Mouse (Mus musculus) MEL (cell line): ENCODE results near the gene Xpot. TPM values are rescaled to one million over a fixed set of nuclear protein-coding genes. Genes with fewer than 3 reads are reported as not detected.

Source experiments
- DNase-seq: peaks from one replicate; pipeline ENCODE4 v3.0.0; 2011; ENCODE audit warnings: low read depth, low spot score
- H3K27ac ChIP-seq: 2 replicates; pipeline ENCODE4 v1.5.1; 2012; ENCODE audit warnings: low read depth, mild to moderate bottlenecking, control low read depth, low read length, moderate library complexity; ENCODE audit not compliant: control insufficient read depth
- H3K27me3 ChIP-seq, 2 experiments: fragments of 150-350 bp in 1 of 2; sonication (generic) in 1 of 2; 2 replicates each; pipeline ENCODE4 v1.6.1; 2012; ENCODE audit warnings: low read length in 2 of 2, mild to moderate bottlenecking in 2 of 2, improper control_type of control experiment in 1 of 2, moderate library complexity in 1 of 2; ENCODE audit not compliant: insufficient read depth in 2 of 2, control insufficient read depth in 1 of 2
- H3K36me3 ChIP-seq, 2 experiments: 2 replicates each; pipeline ENCODE4 v1.6.1; 2012 to 2014; ENCODE audit warnings: low read length in 2 of 2, improper control_type of control experiment in 1 of 2, inconsistent platforms in 1 of 2, mild to moderate bottlenecking in 1 of 2; ENCODE audit not compliant: insufficient read depth in 2 of 2, control insufficient read depth in 1 of 2
- H3K4me1 ChIP-seq, 2 experiments: fragments of 150-350 bp in 1 of 2; sonication (generic) in 1 of 2; 2 replicates each; pipeline ENCODE4 v1.6.1; 2012; ENCODE audit warnings: low read length in 2 of 2, improper control_type of control experiment in 1 of 2, mild to moderate bottlenecking in 1 of 2; ENCODE audit not compliant: insufficient read depth in 2 of 2, control insufficient read depth in 1 of 2
- H3K4me3 ChIP-seq, 2 experiments: fragments of 150-350 bp in 1 of 2; sonication (generic) in 1 of 2; 2 replicates each; pipeline ENCODE4 v1.5.1; 2012; ENCODE audit warnings: low read depth in 2 of 2, low read length in 2 of 2, mild to moderate bottlenecking in 2 of 2, moderate library complexity in 2 of 2, control low read depth in 1 of 2, improper control_type of control experiment in 1 of 2; ENCODE audit not compliant: control insufficient read depth in 1 of 2, insufficient read depth in 1 of 2
- H3K79me2 ChIP-seq: 2 replicates; pipeline ENCODE4 v1.6.1; 2012; ENCODE audit warnings: mild to moderate bottlenecking, low read length, moderate library complexity; ENCODE audit not compliant: control insufficient read depth, poor library complexity, insufficient read depth
- H3K9ac ChIP-seq: 2 replicates; pipeline ENCODE4 v1.6.1; 2012; ENCODE audit warnings: low read depth, mild to moderate bottlenecking, control low read depth, low read length, moderate library complexity; ENCODE audit not compliant: control insufficient read depth, poor library complexity, severe bottlenecking
- H3K9me3 ChIP-seq: fragments of 150-350 bp; sonication (generic); replicated peaks from 2 replicates; pipeline ENCODE4 v1.6.1; 2012; ENCODE audit warnings: mild to moderate bottlenecking, low read length, improper control_type of control experiment, moderate library complexity; ENCODE audit not compliant: insufficient read depth
- CHD1 ChIP-seq: IDR thresholded peaks from 2 replicates; pipeline ENCODE4 v1.6.1; 2012; ENCODE audit warnings: low read depth, mild to moderate bottlenecking, inconsistent platforms, low read length, improper control_type of control experiment
- ELF1 ChIP-seq: IDR thresholded peaks from 2 replicates; pipeline ENCODE4 v1.6.1; 2014; ENCODE audit warnings: low read depth, mild to moderate bottlenecking, inconsistent platforms, low read length, improper control_type of control experiment, moderate library complexity
- EP300 ChIP-seq, 2 experiments: IDR thresholded peaks; 2 replicates each; pipeline ENCODE4 v1.6.1; 2011; ENCODE audit warnings: improper control_type of control experiment in 2 of 2, low read length in 2 of 2, low read depth in 1 of 2, mild to moderate bottlenecking in 1 of 2
- ETS1 ChIP-seq: IDR thresholded peaks from 2 replicates; pipeline ENCODE4 v1.6.1; 2012; ENCODE audit warnings: low read depth, mild to moderate bottlenecking, inconsistent platforms, low read length, improper control_type of control experiment, moderate library complexity
- GABPA ChIP-seq: IDR thresholded peaks from 2 replicates; pipeline ENCODE4 v1.6.1; 2012; ENCODE audit warnings: low read depth, mild to moderate bottlenecking, inconsistent platforms, low read length, improper control_type of control experiment, moderate library complexity
- KAT2A ChIP-seq: conservative IDR thresholded peaks from 2 replicates; pipeline ENCODE4 v1.6.1; 2012; ENCODE audit warnings: low read depth, low read length, improper control_type of control experiment, inconsistent platforms
- MAFK ChIP-seq: IDR thresholded peaks from 2 replicates; pipeline ENCODE4 v1.6.1; 2011; ENCODE audit warnings: low read depth, mild to moderate bottlenecking, low read length, improper control_type of control experiment, borderline replicate concordance
- MAZ ChIP-seq: IDR thresholded peaks from 2 replicates; pipeline ENCODE4 v1.6.1; 2012; ENCODE audit warnings: low read depth, mild to moderate bottlenecking, inconsistent platforms, low read length, improper control_type of control experiment
- MYC ChIP-seq: IDR thresholded peaks from 2 replicates; pipeline ENCODE4 v1.6.1; 2011; ENCODE audit warnings: low read depth, mild to moderate bottlenecking, low read length, improper control_type of control experiment, moderate library complexity
- TAL1 ChIP-seq: IDR thresholded peaks from 2 replicates; pipeline ENCODE4 v1.6.1; 2012; ENCODE audit warnings: mild to moderate bottlenecking, inconsistent platforms, low read length, moderate library complexity, mixed read lengths
- TBP ChIP-seq: IDR thresholded peaks from 2 replicates; pipeline ENCODE4 v1.8.0; 2011; ENCODE audit warnings: low read depth, low read length, improper control_type of control experiment
- TCF12 ChIP-seq: IDR thresholded peaks from 2 replicates; pipeline ENCODE4 v1.6.1; 2014; ENCODE audit warnings: low read depth, mild to moderate bottlenecking, inconsistent platforms, low read length, improper control_type of control experiment, moderate library complexity
- UBTF ChIP-seq: IDR thresholded peaks from 2 replicates; pipeline ENCODE4 v1.6.1; 2012; ENCODE audit warnings: low read depth, mild to moderate bottlenecking, inconsistent platforms, low read length, improper control_type of control experiment, moderate library complexity, borderline replicate concordance; ENCODE audit not compliant: insufficient read depth
- USF1 ChIP-seq: IDR thresholded peaks from 2 replicates; pipeline ENCODE4 v1.6.1; 2014; ENCODE audit warnings: low read depth, mild to moderate bottlenecking, inconsistent platforms, low read length, improper control_type of control experiment, moderate library complexity
- USF2 ChIP-seq, 2 experiments: IDR thresholded peaks; 2 replicates each; pipeline ENCODE4 v1.6.1; 2011 to 2012; ENCODE audit warnings: improper control_type of control experiment in 2 of 2, low read length in 2 of 2, borderline replicate concordance in 1 of 2, inconsistent platforms in 1 of 2, low read depth in 1 of 2, mild to moderate bottlenecking in 1 of 2; ENCODE audit not compliant: insufficient read depth in 1 of 2
- ZC3H11A ChIP-seq: IDR thresholded peaks from 2 replicates; pipeline ENCODE4 v1.6.1; 2012; ENCODE audit warnings: low read depth, mild to moderate bottlenecking, inconsistent platforms, low read length, improper control_type of control experiment
- ZKSCAN1 ChIP-seq: IDR thresholded peaks from 2 replicates; pipeline ENCODE4 v1.6.1; 2012; ENCODE audit warnings: low read depth, mild to moderate bottlenecking, inconsistent platforms, low read length, improper control_type of control experiment, moderate library complexity
- ZMIZ1 ChIP-seq: IDR thresholded peaks from 2 replicates; pipeline ENCODE4 v1.6.1; 2012; ENCODE audit warnings: low read depth, mild to moderate bottlenecking, inconsistent platforms, low read length, improper control_type of control experiment, moderate library complexity
- polyA plus RNA-seq, 2 experiments: library from polyadenylated mRNA; stranded (reverse) in 1 of 2; unstranded in 1 of 2; fragments of >175 nt in 1 of 2; fragments of >200 nt in 1 of 2; gene quantifications; 2 replicates each; pipeline versions ENCODE4 v1.2.1 to v1.2.4; 2012; ENCODE audit warnings: low replicate concordance in 2 of 2, low read depth in 1 of 2; ENCODE audit not compliant: insufficient read length in 2 of 2, insufficient read depth in 1 of 2, missing spikeins in 1 of 2
- total RNA-seq: library from RNA; depleted of rRNA; stranded (reverse); fragments of 300-350 nt; gene quantifications from 2 replicates; pipeline ENCODE4 v1.2.3, GENCODE M21; 2012

Xpot gene
- total and polyA plus RNA-seq, 3 experiments = 122 to 304 (median 154) TPM

- TF ChIP-seq TCF12 (no peak), ELF1 (no peak), USF1 (no peak), UBTF (no peak), MAZ (no peak), KAT2A (no peak), ZKSCAN1 (no peak), TAL1 (no peak), TBP (no peak), ZMIZ1 (no peak), MAFK (no peak), ETS1 (no peak), GABPA (no peak), MYC (no peak), USF2 (IDR thresholded peaks at IDR 0.05; ENCODE audit: borderline replicate concordance in 1 of 2, insufficient read depth in 1 of 2, low read depth in 1 of 2, low read length in 2 of 2) (no peak), ZC3H11A (no peak), CHD1 (no peak)
- Histone ChIP-seq H3K27ac (no peak overlapping the region), H3K79me2 (peaks cover 45% of the 10 kb centered on the region), H3K36me3 (peaks cover 13 to 23% of the 10 kb centered on the region in 2 experiments), H3K9ac (no peak overlapping the region), H3K4me1 (peaks cover 0 to 12% of the 10 kb centered on the region in 2 experiments; a peak in 3 of 4 replicates), H3K9me3 (no peaks in the 10 kb centered on the region), H3K27me3 (no peaks in the 10 kb centered on the region), H3K4me3 (no peak overlapping the region)
- DNase-seq = no peak
Measured at GRCm38 (mm10) chr10:121622431-121622830, 3.7 kb downstream of the Xpot start.

GRCm38 (mm10) chr10:121615935-121616334, 10.2 kb downstream of the Xpot start:
- no peak overlapping the region for H3K9ac ChIP-seq
- H3K79me2 ChIP-seq = peaks cover 4% of the 10 kb centered on the region; the same call in 1 of the 2 replicates
- H3K4me3 ChIP-seq = no peak overlapping the region
- TF ChIP-seq EP300 (IDR thresholded peaks at IDR 0.05; ENCODE audit: low read depth in 1 of 2, low read length in 2 of 2) = no peak
- DNase-seq = no peak
- peaks cover 0 to 57% of the 10 kb centered on the region in 2 experiments; a peak in 2 of 4 replicates for H3K36me3 ChIP-seq
- no peaks in the 10 kb centered on the region for H3K9me3 ChIP-seq
- H3K27ac ChIP-seq = no peak overlapping the region
- H3K4me1 ChIP-seq = no peaks in the 10 kb centered on the region
- no peaks in the 10 kb centered on the region for H3K27me3 ChIP-seq
